Mouse (Mus musculus) layer of hippocampus, adult 2 months (tissue): ENCODE data around the gene Csrp1. TPM values are rescaled to one million over a fixed set of nuclear protein-coding genes. Genes with fewer than 3 reads are reported as not detected.

Experiments used
- DNase-seq, 2 experiments: peaks; one replicate each; pipeline ENCODE4 v3.0.0; 2022; ENCODE audit warnings: low spot score in 2 of 2
- H3K27ac ChIP-seq: fragments of 200-600 bp; 2 replicates; pipeline ENCODE4 v1.8.1; 2022
- H3K4me3 ChIP-seq: fragments of 200-600 bp; 2 replicates; pipeline ENCODE4 v1.8.1; 2022; ENCODE audit warnings: mild to moderate bottlenecking
- CTCF ChIP-seq: fragments of 200-600 bp; conservative IDR thresholded peaks from 2 replicates; pipeline ENCODE4 v1.8.1; 2022; ENCODE audit warnings: antibody characterized with exemption, mild to moderate bottlenecking, moderate library complexity
- total RNA-seq, 2 experiments: library from RNA; stranded (reverse); gene quantifications; 2 replicates each; pipeline ENCODE4 v1.2.3; 2021

The Csrp1 gene
- total RNA-seq, 2 experiments from 2014 or later, result 220 to 231 TPM

DNA sequence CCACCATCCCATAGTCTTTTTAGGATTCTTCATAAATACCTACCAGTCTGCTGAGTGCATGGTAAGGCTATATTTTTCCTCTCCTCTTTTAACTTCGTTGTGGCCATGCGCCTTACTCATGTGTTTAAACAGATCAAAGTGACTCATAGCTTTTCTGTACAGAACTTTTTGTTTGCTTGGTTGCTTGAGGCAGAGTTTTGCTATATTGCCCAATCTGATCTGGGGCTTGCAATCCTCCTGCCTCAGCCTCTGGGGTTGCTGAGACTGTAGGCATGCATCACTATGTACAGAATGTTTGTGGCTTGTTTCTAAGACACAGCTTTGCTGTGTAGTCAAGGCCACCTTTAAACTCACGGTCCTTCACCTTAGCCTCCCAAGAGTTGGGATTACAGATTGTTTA, 36.1 kb downstream of the Csrp1 start:
- TF ChIP-seq CTCF, result no peak

GRCm38 (mm10) chr1:135757287-135757686, 37.4 kb downstream of the Csrp1 start:
- H3K4me3 ChIP-seq, result no peak overlapping the region
- no peak overlapping the region for H3K27ac ChIP-seq
- no peak for DNase-seq
- TF ChIP-seq CTCF, result no peak

More for the DNA sequence above, 36.1 kb downstream of the Csrp1 start:
- DNase-seq, result no peak
- no peak overlapping the region for H3K4me3 ChIP-seq
- H3K27ac ChIP-seq, result no peak overlapping the region

- Histone ChIP-seq H3K4me3 (no peak overlapping the region), H3K27ac (no peak overlapping the region)
- no peak for DNase-seq
- no peak for TF ChIP-seq CTCF
Measured at GRCm38 (mm10) chr1:135759685-135760084, 39.8 kb downstream of the Csrp1 start.

GRCm38 (mm10) chr1:135760216-135760615, 40.4 kb downstream of the Csrp1 start:
- DNase-seq, result no peak
- no peak for TF ChIP-seq CTCF

GRCm38 (mm10) chr1:135761728-135762127, 41.9 kb downstream of the Csrp1 start:
- DNase-seq, result no peak
- Histone ChIP-seq H3K27ac (no peak overlapping the region), H3K4me3 (no peak overlapping the region)
- TF ChIP-seq CTCF, result no peak

More at GRCm38 (mm10) chr1:135760216-135760615, 40.4 kb downstream of the Csrp1 start:
- H3K27ac ChIP-seq, result no peak overlapping the region
- no peak overlapping the region for H3K4me3 ChIP-seq

DNA sequence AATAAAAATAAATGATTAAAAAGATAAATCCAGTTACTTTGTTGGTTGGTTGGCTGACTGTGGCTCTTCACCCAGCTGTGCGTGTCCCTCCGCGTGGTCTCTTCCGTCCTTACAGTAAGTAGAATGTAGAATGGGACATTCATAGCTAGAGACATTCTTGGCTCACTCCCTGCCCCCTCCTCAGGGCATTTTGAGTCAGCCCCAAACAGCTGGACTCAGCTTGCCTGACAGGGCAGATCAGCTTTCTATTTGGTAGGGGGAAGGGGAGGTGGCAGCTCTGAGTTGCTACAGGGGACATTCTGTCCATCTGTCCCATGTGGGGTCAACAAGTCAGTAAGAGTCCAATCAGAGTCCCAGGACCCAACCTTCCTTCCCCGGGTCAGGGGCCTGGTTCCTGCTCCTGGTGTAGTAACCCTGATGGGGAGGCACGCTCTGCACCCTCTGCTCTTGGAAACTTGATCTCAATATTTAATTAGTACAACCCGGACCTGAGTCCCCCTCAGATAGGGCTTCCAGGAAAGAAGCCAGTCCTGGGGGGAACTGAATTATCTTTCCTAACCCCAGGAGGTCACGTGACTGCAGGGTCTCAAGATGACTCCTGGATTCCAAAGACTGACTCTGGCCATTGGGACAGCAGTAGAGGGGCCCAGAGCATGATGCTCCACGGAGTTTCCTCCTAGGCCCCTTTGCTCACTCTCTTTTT, 43.8 kb downstream of the Csrp1 start:
- no peak for DNase-seq
- Histone ChIP-seq H3K4me3 (no peak overlapping the region), H3K27ac (no peak overlapping the region)
- TF ChIP-seq CTCF, result no peak

DNA sequence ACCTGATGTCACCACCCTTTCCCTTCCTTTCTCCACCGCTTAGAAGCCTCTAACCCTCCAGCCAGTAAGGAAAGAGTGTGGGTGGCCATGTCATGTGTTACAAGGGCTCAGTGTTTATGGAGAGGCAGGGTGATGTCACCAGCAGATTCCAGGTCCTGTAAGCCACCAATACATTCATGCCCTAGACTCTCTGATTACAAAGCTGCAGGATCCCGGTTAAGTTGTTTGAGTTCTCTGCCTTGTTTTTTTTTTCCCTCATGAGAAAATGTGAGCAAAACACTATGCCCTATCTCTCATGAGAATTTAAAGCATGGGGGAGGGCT, 44.3 kb downstream of the Csrp1 start:
- no peak for TF ChIP-seq CTCF
- peak overlapping the region; percentile 19; the same call in 1 of the 2 replicates for H3K27ac ChIP-seq
- H3K4me3 ChIP-seq, result no peak overlapping the region
- DNase-seq, result no peak

DNA sequence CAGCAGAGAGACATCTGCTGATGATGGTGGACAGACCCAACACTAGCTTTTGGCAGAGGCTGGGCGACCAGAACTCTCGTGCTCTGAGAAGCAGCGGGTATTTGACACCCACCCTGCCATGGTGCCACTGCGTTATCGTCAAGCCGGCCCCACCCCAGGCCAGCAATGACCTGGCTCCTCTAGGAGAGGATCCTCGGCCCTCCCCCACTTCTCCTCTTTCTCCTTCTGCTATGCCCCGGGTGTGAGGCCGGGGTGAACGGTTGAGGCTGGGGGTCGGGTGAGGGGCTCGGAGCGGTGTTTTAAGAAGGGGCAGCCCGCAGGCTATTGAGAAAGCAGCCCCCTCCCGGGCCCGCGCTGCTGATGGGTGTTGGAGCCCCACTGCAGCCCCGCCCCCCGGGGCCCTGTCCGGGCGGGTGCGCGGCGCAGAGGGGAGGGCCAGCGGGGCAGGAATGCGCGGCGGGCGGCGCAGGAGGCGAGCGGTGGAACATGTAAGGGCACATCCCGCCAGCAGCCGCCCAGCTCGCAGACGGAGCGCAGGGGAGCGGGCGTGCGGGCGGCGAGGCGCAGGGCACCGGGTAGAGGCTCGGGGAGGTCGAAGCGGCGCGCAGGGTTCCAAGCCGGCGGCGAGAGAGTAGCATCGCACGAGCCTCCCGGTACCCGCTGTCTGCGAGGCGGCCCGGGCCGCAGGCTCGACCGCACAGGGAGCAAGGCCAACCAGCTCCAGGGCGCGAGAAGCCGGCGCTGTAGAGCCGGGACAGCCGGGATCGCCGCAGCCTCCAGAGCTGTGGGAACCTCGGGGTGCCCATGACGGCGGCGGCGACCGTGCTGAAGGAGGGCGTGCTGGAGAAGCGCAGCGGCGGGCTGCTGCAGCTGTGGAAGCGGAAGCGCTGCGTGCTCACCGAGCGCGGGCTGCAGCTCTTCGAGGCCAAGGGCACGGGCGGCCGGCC, 46.1 kb downstream of the Csrp1 start, which contains the start of gene Phlda3:
Phlda3 (plus strand) TSS at position 475 of the 947 bp plus-strand sequence.
- peak within 1 kb of the TSS; percentile 87 for H3K27ac ChIP-seq
- peak within 1 kb of the TSS; percentile 76 for H3K4me3 ChIP-seq
- peak in 1 of 2 experiments; percentile 48 for DNase-seq
- peak; percentile 28 for TF ChIP-seq CTCF

GRCm38 (mm10) chr1:135766592-135767306, 46.9 kb downstream of the Csrp1 start:
- no peak for DNase-seq
- Histone ChIP-seq H3K4me3 (peak overlapping the region; percentile 76), H3K27ac (peak overlapping the region; percentile 87)
- no peak for TF ChIP-seq CTCF

DNA sequence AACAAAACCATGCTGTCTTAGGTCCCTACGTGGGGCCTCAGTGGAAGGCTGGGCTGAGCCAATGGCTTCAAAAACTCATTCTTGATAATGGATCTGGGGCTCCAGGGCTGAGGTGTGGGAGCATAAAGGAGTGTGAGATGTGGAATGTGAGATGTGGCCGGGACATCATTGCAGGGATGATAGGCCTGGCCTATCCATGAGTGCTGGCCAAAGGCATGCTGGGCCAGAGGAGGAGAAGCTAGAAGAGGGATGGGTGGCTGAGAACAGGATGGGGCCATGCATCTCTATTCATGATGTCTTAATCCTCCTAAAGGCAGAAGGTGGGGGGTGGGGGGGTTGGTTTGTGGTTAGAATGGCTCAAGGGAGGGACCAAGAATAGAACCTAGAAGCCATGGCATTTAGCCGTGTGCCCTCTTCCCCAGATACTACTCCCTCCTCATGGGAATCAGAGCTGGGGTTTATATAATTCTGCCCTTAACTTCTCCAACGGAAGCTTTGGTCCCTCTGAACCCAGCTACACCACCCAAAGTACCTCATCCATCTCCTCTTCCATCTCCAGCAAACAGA, 47.5 kb downstream of the Csrp1 start:
- Histone ChIP-seq H3K27ac (peak overlapping the region; percentile 87; the same call in 1 of the 2 replicates), H3K4me3 (peak overlapping the region; percentile 76)
- DNase-seq, result no peak
- no peak for TF ChIP-seq CTCF

- DNase-seq, result no peak
- no peak overlapping the region for H3K4me3 ChIP-seq
- TF ChIP-seq CTCF, result no peak
Measured at GRCm38 (mm10) chr1:135768400-135768799, 48.5 kb downstream of the Csrp1 start.

GRCm38 (mm10) chr1:135770237-135770636, 50.4 kb downstream of the Csrp1 start:
- H3K4me3 ChIP-seq, result no peak overlapping the region
- TF ChIP-seq CTCF, result no peak
- DNase-seq, result no peak
- peak overlapping the region; percentile 3; the same call in 1 of the 2 replicates for H3K27ac ChIP-seq

More at GRCm38 (mm10) chr1:135768400-135768799, 48.5 kb downstream of the Csrp1 start:
- no peak overlapping the region for H3K27ac ChIP-seq
